Mouse (Mus musculus) embryonic fibroblast, embryonic 13.5 days (primary cell): ENCODE results near the gene Grin3b.

Source experiments
- CTCF ChIP-seq: IDR thresholded peaks from 2 replicates; pipeline ENCODE4 v1.5.1; 2011; ENCODE audit warnings: mild to moderate bottlenecking, control low read depth, low read length, moderate library complexity, borderline replicate concordance; ENCODE audit not compliant: insufficient read depth
- POLR2A ChIP-seq: IDR thresholded peaks from 2 replicates; pipeline ENCODE4 v1.6.1; 2011; ENCODE audit warnings: low read depth, mild to moderate bottlenecking, control low read depth, low read length, moderate library complexity

DNA sequence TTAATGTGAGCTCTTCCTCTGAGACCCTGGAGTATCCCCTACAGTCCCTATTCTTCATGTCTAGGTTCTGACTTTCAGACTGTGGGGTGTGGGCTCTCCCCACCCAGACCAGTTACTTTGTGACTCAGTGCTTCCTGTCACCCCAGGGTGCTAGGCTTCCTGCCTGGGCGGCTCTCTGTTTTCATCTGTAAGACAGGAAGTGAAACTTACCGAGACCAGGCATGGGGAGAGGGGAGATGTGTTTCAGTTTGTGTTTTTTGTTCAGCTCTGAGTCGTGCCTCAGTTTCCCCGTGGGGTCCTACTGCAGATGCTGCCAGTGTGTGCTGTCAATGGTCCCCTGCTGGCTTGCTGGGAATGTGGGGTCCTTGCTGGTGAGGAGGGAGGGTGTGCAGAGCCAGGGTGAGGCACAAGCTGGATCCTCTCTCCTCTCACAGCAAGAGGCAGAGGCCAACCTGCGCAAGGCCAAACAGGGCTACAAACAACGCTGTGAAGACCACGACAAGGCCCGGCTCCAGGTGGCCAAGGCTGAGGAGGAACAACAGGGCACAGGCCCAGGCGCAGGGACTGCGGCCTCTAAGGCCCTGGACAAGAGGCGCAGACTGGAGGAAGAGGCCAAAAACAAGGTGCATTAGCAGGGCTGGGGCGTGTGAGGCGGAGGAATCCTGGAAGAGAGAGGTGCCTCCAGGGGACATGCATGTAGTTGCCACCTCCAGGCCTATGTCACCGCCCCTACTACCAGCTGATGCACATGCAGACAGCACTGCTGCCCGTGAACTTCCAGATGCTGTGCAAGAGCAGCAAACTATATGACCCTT is 53.9 kb downstream of the Grin3b start:
- TF ChIP-seq CTCF = no peak
- TF ChIP-seq POLR2A = no peak
